Mouse (Mus musculus): ENCODE measurements around the gene Pgpep1.
A peak's percentile ranks its signal among the peaks of the same experiment; 100 is the strongest.

The Pgpep1 gene

GRCm38 (mm10) chr8:70660273-70660725 is at the start of gene Pgpep1:
TSS of gene Pgpep1 (minus strand) at chr8:70660388.
- Histone ChIP-seq H3K9me3 (ENCODE audit: low read length) (no peaks in the 10 kb centered on the region), H3K4me3 (replicated peaks; ENCODE audit: low read length) (peak within 1 kb of the TSS; percentile 93), H3K4me1 (replicated peaks; ENCODE audit: low read depth, low read length) (peaks cover 57% of the 10 kb centered on the region), H3K27me3 (ENCODE audit: insufficient read depth, low read length) (no peaks in the 10 kb centered on the region), H3K36me3 (ENCODE audit: insufficient read depth, low read length) (peaks cover 26% of the 10 kb centered on the region)
- no peak for TF ChIP-seq NANOG (IDR thresholded peaks at IDR 0.05; ENCODE audit: borderline replicate concordance, low read length)
- TF ChIP-seq POU5F1 (IDR thresholded peaks at IDR 0.05; ENCODE audit: borderline replicate concordance, low read length): no peak
- no peak for TF ChIP-seq CTCF (conservative IDR thresholded peaks at IDR 0.05; ENCODE audit: low read length)

- Histone ChIP-seq H3K36me3 (ENCODE audit: insufficient read depth, low read length) (no peaks in the 10 kb centered on the region), H3K27me3 (ENCODE audit: insufficient read depth, low read length) (peaks cover 6% of the 10 kb centered on the region; the same call in 1 of the 2 replicates), H3K4me3 (replicated peaks; ENCODE audit: low read length) (no peak overlapping the region), H3K4me1 (replicated peaks; ENCODE audit: low read depth, low read length) (no peaks in the 10 kb centered on the region), H3K9me3 (ENCODE audit: low read length) (no peaks in the 10 kb centered on the region)
- TF ChIP-seq CTCF (conservative IDR thresholded peaks at IDR 0.05; ENCODE audit: low read length) (no peak), POU5F1 (IDR thresholded peaks at IDR 0.05; ENCODE audit: borderline replicate concordance, low read length) (no peak), NANOG (IDR thresholded peaks at IDR 0.05; ENCODE audit: borderline replicate concordance, low read length) (no peak)
Measured at GRCm38 (mm10) chr8:70709794-70710193, 49.6 kb upstream of the Pgpep1 start.

GRCm38 (mm10) chr8:70708281-70708680 is 48.1 kb upstream of the Pgpep1 start:
- Histone ChIP-seq H3K4me1 (replicated peaks; ENCODE audit: low read depth, low read length) (no peaks in the 10 kb centered on the region), H3K36me3 (ENCODE audit: insufficient read depth, low read length) (no peaks in the 10 kb centered on the region), H3K27me3 (ENCODE audit: insufficient read depth, low read length) (no peaks in the 10 kb centered on the region; the same call in 1 of the 2 replicates), H3K4me3 (replicated peaks; ENCODE audit: low read length) (no peak overlapping the region), H3K9me3 (ENCODE audit: low read length) (no peaks in the 10 kb centered on the region)
- TF ChIP-seq CTCF (conservative IDR thresholded peaks at IDR 0.05; ENCODE audit: low read length) (no peak), NANOG (IDR thresholded peaks at IDR 0.05; ENCODE audit: borderline replicate concordance, low read length) (no peak), POU5F1 (IDR thresholded peaks at IDR 0.05; ENCODE audit: borderline replicate concordance, low read length) (no peak)

GRCm38 (mm10) chr8:70703287-70703686 is 43.1 kb upstream of the Pgpep1 start, which contains the start of gene Iqcn:
TSS of gene Iqcn (plus strand) at chr8:70703457.
- H3K4me3 ChIP-seq (replicated peaks; ENCODE audit: low read length): no peak within 1 kb of the TSS
- TF ChIP-seq CTCF (conservative IDR thresholded peaks at IDR 0.05; ENCODE audit: low read length): no peak
- TF ChIP-seq POU5F1 (IDR thresholded peaks at IDR 0.05; ENCODE audit: borderline replicate concordance, low read length): no peak
- TF ChIP-seq NANOG (IDR thresholded peaks at IDR 0.05; ENCODE audit: borderline replicate concordance, low read length): no peak
- peaks cover 4% of the 10 kb centered on the region; the same call in 1 of the 2 replicates for H3K36me3 ChIP-seq (ENCODE audit: insufficient read depth, low read length)
- no peaks in the 10 kb centered on the region; the same call in 1 of the 2 replicates for H3K27me3 ChIP-seq (ENCODE audit: insufficient read depth, low read length)
- H3K9me3 ChIP-seq (ENCODE audit: low read length): no peaks in the 10 kb centered on the region
- peaks cover 11% of the 10 kb centered on the region for H3K4me1 ChIP-seq (replicated peaks; ENCODE audit: low read depth, low read length)

- Histone ChIP-seq H3K36me3 (ENCODE audit: insufficient read depth, low read length) (peaks cover 4% of the 10 kb centered on the region; the same call in 1 of the 2 replicates), H3K4me1 (replicated peaks; ENCODE audit: low read depth, low read length) (peaks cover 15% of the 10 kb centered on the region), H3K4me3 (replicated peaks; ENCODE audit: low read length) (no peak overlapping the region), H3K9me3 (ENCODE audit: low read length) (no peaks in the 10 kb centered on the region), H3K27me3 (ENCODE audit: insufficient read depth, low read length) (no peaks in the 10 kb centered on the region; the same call in 1 of the 2 replicates)
- TF ChIP-seq CTCF (conservative IDR thresholded peaks at IDR 0.05; ENCODE audit: low read length) (no peak), POU5F1 (IDR thresholded peaks at IDR 0.05; ENCODE audit: borderline replicate concordance, low read length) (no peak), NANOG (IDR thresholded peaks at IDR 0.05; ENCODE audit: borderline replicate concordance, low read length) (no peak)
Measured at GRCm38 (mm10) chr8:70702842-70703182, 42.6 kb upstream of the Pgpep1 start.

GRCm38 (mm10) chr8:70701982-70702841 is 42.0 kb upstream of the Pgpep1 start:
- H3K4me3 ChIP-seq (replicated peaks; ENCODE audit: low read length): no peak overlapping the region
- H3K9me3 ChIP-seq (ENCODE audit: low read length): no peaks in the 10 kb centered on the region
- TF ChIP-seq NANOG (IDR thresholded peaks at IDR 0.05; ENCODE audit: borderline replicate concordance, low read length): no peak
- TF ChIP-seq CTCF (conservative IDR thresholded peaks at IDR 0.05; ENCODE audit: low read length): no peak
- TF ChIP-seq POU5F1 (IDR thresholded peaks at IDR 0.05; ENCODE audit: borderline replicate concordance, low read length): no peak
- H3K4me1 ChIP-seq (replicated peaks; ENCODE audit: low read depth, low read length): peaks cover 21% of the 10 kb centered on the region
- H3K36me3 ChIP-seq (ENCODE audit: insufficient read depth, low read length): peaks cover 4% of the 10 kb centered on the region; the same call in 1 of the 2 replicates
- H3K27me3 ChIP-seq (ENCODE audit: insufficient read depth, low read length): no peaks in the 10 kb centered on the region

- H3K4me1 ChIP-seq (replicated peaks; ENCODE audit: low read depth, low read length): peaks cover 27% of the 10 kb centered on the region
- H3K36me3 ChIP-seq (ENCODE audit: insufficient read depth, low read length): peaks cover 4% of the 10 kb centered on the region; the same call in 1 of the 2 replicates
- no peaks in the 10 kb centered on the region for H3K27me3 ChIP-seq (ENCODE audit: insufficient read depth, low read length)
- no peaks in the 10 kb centered on the region for H3K9me3 ChIP-seq (ENCODE audit: low read length)
- TF ChIP-seq NANOG (IDR thresholded peaks at IDR 0.05; ENCODE audit: borderline replicate concordance, low read length): no peak
- no peak for TF ChIP-seq CTCF (conservative IDR thresholded peaks at IDR 0.05; ENCODE audit: low read length)
- no peak for TF ChIP-seq POU5F1 (IDR thresholded peaks at IDR 0.05; ENCODE audit: borderline replicate concordance, low read length)
- H3K4me3 ChIP-seq (replicated peaks; ENCODE audit: low read length): peak overlapping the region; percentile 90
Measured at GRCm38 (mm10) chr8:70701048-70701981, 41.1 kb upstream of the Pgpep1 start.

GRCm38 (mm10) chr8:70700555-70700922 is 40.4 kb upstream of the Pgpep1 start:
- Histone ChIP-seq H3K36me3 (ENCODE audit: insufficient read depth, low read length) (peaks cover 4% of the 10 kb centered on the region; the same call in 1 of the 2 replicates), H3K4me3 (replicated peaks; ENCODE audit: low read length) (peak overlapping the region; percentile 90), H3K4me1 (replicated peaks; ENCODE audit: low read depth, low read length) (peaks cover 35% of the 10 kb centered on the region), H3K27me3 (ENCODE audit: insufficient read depth, low read length) (no peaks in the 10 kb centered on the region), H3K9me3 (ENCODE audit: low read length) (no peaks in the 10 kb centered on the region)
- TF ChIP-seq CTCF (conservative IDR thresholded peaks at IDR 0.05; ENCODE audit: low read length) (no peak), NANOG (IDR thresholded peaks at IDR 0.05; ENCODE audit: borderline replicate concordance, low read length) (no peak), POU5F1 (IDR thresholded peaks at IDR 0.05; ENCODE audit: borderline replicate concordance, low read length) (no peak)
